Mouse (Mus musculus): Measurements from ENCODE around the gene Usp22. TPM values are rescaled to one million over a fixed set of nuclear protein-coding genes. Genes with fewer than 3 reads are reported as not detected.
"Not testable (repeated sequence)": the region's sequence is repeated elsewhere in the genome, so short reads cannot be mapped to it uniquely, and the experiment has no call there.

Usp22 gene
- total RNA-seq, 2 experiments from 2014 or later: 23.3 to 63.5 TPM

- ATAC-seq (replicated peaks; ENCODE audit: poor library complexity, severe bottlenecking): no peak
Observed at GRCm38 (mm10) chr11:61145551-61145950, 29.3 kb downstream of the Usp22 start.

- ATAC-seq (replicated peaks; ENCODE audit: poor library complexity, severe bottlenecking): peak; percentile 21
Observed at GRCm38 (mm10) chr11:61143564-61144469, 31.0 kb downstream of the Usp22 start.

DNA sequence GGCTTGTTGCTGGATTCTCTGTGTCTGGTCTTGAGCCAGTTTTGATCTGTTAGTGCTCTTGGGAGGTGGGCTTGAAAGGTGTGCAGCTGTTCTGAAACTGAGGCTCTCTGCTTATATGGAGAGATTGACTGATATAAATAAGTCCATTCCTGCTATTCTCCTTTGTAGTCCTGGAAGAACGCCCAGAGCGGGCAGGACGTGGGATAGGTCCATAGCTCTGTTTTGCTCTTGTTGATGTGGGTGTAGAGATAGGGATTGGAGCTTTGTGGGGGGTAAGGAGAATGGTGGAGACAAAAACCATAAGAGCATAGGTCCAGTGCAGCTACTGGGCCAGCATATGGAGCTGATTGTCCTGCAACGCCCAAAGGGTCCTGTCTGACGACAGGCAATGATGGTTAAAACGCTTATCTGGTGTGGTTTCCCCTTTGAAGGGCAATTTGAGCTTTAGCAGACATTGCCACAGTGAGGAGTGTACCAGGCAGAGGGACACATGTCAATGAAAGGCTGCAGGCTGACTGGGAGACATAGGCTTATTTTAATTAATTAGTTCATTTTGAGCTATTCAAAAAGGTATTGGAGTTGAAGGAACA is 31.8 kb downstream of the Usp22 start:
- ATAC-seq (replicated peaks; ENCODE audit: poor library complexity, severe bottlenecking): peak; percentile 17; the same call in 1 of the 2 replicates

- ATAC-seq (replicated peaks; ENCODE audit: poor library complexity, severe bottlenecking): peak; percentile 84
Observed at GRCm38 (mm10) chr11:61142262-61142661, 32.6 kb downstream of the Usp22 start.

DNA sequence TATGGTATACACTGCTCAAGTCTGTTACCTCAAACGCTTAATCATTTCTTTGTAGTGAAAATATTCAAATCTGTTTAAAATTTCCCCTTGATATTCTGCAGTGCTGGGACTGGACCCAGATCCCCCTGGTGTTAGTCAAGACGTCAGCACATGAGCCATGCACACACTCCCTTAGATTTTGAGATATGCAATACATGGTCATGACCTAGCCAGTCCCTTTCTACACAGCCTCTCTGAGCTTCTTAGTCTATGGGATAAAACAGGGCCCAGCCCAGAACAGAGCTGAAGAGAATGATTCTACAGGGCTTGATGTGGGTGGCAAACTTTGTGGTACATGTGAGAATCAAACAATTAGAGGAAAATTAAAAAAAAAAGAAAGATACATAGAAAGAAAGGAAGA is 33.2 kb downstream of the Usp22 start:
- no peak for ATAC-seq (replicated peaks; ENCODE audit: poor library complexity, severe bottlenecking)

- no peak for ATAC-seq (replicated peaks; ENCODE audit: poor library complexity, severe bottlenecking)
Observed at GRCm38 (mm10) chr11:61132943-61133342, 41.9 kb downstream of the Usp22 start.

DNA sequence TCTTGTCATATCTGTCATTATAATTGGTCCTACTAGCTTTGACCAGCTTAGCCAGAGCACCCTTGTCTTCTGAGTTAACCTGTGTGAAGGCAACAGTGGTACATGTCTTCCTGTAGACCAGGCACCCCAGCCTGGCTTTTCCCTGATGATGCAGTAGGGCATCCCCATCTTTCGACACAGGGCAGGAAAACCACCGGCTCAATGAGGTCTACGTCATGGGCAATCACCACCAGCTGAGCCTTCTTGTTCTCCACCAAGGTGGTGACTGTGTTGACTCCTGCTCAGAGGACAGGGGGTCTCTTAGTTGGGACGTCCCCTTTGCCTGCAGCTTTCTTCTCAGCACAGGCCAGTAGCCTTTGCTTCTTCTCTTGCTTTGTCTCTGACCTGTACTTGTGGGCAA is 44.2 kb downstream of the Usp22 start:
- not testable (repeated sequence) for ATAC-seq (replicated peaks; ENCODE audit: poor library complexity, severe bottlenecking)

DNA sequence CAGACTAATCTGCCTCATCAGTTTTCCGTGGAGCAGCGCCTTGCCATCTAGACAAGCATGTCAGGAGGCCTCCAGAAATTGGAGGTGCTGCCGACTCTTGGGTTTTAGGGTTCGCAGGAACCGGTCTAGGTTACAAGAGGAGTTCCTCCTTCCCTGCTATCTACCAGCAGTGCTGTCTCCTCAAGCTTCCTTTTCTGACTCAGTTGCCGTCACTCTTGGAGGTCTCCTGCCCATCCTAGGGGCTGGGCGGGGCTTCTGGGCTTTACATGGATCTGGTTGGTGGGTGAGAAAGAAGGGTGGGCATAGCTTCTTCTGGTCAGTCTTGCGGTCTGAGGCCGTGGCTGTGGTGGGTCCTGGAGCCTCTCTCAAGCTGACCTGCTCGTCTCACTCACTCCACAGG is 45.5 kb downstream of the Usp22 start:
- no peak for ATAC-seq (replicated peaks; ENCODE audit: poor library complexity, severe bottlenecking)

DNA sequence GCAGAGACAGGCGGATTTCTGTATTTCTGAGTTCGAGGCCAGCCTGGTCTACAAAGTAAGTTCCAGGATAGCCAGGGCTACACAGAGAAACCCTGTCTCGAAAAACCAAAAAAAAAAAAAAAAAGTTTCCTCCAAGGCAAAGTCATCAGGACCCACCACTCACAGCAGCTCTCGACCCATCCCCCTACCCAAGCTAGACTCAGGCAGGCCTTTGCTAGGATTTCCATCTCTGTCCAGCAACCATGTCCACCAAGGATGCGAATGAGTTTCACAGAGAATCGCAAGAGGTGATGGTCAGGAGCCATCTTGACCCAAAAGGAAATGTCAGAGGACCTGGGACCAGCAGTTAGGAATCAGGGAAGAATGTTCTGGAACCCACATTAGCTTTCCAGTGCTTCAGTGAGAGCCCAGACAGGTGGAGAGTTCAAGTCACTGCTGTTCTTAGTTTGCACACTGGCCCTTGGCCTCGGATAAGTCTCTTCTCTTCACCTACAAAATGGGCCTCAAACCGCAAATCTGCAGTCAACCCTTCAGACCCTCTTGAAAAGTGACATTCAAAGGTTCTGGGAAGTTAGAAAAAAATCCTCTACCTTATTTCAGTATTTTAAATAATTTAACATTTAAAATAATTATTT is 47.3 kb downstream of the Usp22 start:
- no peak for ATAC-seq (replicated peaks; ENCODE audit: poor library complexity, severe bottlenecking)

GRCm38 (mm10) chr11:61126606-61127355 is 48.1 kb downstream of the Usp22 start, which contains the start of gene Tnfrsf13b:
Gene Tnfrsf13b (plus strand): TSS chr11:61126755.
- ATAC-seq (replicated peaks; ENCODE audit: poor library complexity, severe bottlenecking): no peak

- no peak for ATAC-seq (replicated peaks; ENCODE audit: poor library complexity, severe bottlenecking)
Observed at GRCm38 (mm10) chr11:61125970-61126369, 48.9 kb downstream of the Usp22 start.

DNA sequence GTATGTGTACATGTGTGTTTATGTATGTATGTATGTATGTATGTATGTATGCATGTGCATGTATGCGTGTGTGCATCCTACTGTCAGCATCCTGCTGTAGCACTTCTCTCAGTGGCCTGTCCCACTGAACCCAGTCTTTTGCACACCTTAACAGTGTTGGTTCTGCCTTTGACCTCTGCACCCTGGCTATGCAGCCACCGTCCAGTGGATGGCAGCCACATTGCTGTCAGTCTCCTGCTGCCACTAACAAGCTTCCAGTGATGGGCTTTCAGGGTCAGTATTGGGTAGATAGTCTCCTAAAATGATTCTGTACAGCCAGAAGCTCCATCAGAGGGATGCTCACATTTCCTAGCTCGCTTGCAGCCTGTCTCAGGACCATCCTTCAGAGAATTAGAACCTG is 51.0 kb downstream of the Usp22 start:
- ATAC-seq (replicated peaks; ENCODE audit: poor library complexity, severe bottlenecking): no peak

DNA sequence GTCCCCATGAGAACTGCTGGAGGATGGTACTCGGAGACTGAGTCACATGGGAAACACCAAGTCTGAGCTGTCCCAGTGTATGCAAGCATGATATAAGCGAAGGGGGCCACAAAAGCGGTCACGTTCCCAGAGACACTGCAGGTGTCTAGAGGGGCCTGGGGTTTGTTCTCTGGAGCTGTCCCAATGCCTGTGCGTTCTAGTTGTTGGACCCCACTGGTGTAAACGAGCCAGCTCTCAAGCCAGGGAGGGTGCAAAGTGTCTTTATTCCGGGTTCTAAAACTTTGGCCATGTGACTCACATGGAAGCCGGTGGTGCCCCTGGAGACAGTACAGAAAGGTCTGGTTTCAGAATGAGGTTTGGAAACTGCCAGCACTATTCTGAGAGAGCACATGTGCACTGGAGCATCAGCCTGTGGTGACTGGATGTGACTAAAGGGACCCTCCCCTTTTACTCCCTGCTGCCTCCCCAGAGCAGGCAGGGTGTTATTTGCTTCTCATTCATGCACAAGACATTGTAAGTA is 52.0 kb downstream of the Usp22 start:
- no peak for ATAC-seq (replicated peaks; ENCODE audit: poor library complexity, severe bottlenecking)

- ATAC-seq (replicated peaks; ENCODE audit: poor library complexity, severe bottlenecking): no peak
Observed at GRCm38 (mm10) chr11:61122283-61122768, 52.5 kb downstream of the Usp22 start.

DNA sequence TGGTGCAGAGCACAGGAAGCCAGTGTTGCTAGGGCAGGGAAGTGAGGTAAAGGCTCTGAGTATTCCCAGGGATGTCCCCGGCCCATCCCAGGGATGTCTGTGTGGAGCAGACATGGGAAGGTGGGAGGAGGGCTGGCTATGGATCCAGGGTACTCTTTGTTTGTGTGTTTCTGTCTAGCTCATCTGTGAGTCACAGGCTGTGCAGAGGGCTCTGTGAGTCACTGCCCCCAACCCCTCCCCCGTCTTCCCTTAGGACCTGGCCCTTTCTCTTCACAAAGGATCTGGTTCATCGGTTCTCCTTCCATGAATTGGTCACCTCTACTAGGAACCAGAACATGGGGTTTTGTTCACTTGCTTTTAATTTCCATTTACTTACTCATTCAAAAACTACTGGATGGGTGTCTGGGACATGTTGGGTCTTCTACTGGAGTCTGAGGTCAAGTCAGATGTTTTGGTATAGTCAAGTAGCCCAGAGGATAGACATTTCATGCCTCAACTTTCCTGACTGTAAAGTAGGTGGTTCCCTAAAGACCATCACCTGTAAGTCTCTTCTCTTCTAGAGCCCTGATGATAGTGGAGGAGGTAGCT is 54.8 kb downstream of the Usp22 start:
- ATAC-seq (replicated peaks; ENCODE audit: poor library complexity, severe bottlenecking): no peak

- ATAC-seq (replicated peaks; ENCODE audit: poor library complexity, severe bottlenecking): peak; percentile 84
Observed at GRCm38 (mm10) chr11:61116226-61116625, 58.6 kb downstream of the Usp22 start.

DNA sequence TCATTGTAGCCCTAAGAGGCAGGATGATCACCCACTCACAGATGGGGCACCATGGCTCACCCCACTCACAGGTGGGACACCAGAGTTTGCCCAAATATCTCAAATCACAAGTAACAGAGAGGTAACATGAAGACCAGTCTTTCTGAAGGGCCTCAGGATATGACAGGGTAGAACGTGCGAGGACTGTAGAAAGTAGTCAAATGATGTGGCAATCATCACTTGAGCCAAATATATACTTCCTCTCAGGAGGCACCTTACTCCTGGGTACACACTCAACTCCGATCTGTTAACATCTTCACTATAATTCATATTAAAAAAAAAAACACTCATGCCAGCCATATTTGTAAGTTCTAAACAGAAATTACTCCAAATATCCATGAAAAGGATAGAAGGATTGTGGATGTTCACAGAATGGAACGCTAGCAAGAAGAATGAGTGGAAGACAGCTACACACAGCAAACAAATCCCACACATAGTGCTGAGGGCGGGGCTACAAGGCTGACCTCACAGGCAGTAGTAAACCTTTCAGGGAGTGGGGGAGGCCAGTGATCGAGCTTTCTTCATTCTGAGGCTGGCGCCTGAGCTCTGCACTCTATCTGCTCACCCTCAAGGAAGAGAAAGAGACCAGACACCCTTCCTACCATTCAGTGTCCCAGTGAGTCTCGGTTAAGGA is 62.4 kb downstream of the Usp22 start:
- ATAC-seq (replicated peaks; ENCODE audit: poor library complexity, severe bottlenecking): peak; percentile 52

- ATAC-seq (replicated peaks; ENCODE audit: poor library complexity, severe bottlenecking): no peak
Observed at GRCm38 (mm10) chr11:61111472-61111871, 63.4 kb downstream of the Usp22 start.

DNA sequence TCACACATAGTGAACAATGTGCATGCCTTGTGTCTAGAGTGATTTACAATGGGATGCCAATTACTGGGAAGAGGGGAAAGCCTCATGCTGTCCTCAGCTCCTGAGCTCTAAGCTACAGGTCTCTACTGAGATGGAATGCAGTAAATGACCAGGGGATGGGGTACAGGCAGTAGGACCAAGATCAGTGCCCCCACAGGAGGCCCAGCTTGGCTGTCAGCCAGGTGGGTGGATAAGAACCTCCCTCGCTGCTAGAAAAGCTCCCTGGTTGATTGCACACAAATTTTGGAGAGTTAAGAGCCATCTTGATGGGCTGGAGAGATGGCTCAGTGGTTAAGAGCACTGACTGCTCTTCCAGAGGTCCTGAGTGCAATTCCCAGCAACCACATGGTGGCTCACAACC is 63.9 kb downstream of the Usp22 start:
- no peak for ATAC-seq (replicated peaks; ENCODE audit: poor library complexity, severe bottlenecking)
